Mouse (Mus musculus) spleen, embryonic (tissue): ENCODE data around the gene C530025M09Rik.

Source experiments
- CTCF ChIA-PET: fragments of 350-600 bp; sonication (Branson Sonifier 250); formaldehyde crosslinking; loops from one replicate; lab custom pipeline; 2022; lab: Charles Lee

The C530025M09Rik gene

DNA sequence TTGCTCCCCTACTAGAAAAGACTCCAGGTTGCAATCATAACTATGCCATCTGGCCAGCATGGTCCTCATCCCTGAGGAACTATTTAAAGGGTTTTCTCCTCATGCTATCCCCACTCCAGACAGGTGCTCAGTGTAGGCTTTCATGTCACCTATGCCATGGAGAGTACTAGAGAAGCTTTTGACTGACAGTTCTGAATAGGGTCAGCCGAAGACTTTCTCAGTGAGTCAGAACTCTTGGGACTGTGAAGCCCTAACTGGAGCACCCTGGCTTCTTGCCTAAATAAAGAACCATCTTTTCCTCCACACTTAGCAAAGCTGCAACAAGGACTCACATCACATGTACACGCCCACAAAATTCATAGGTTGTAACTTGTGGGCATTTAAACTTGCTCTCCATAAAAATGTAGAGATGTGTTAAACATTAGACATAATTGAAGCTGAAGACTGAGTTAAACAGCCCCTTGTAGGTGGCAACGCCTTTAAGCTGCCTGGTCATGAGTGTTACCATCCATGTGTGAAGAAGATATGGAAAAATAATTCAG lies 26.3 kb downstream of the C530025M09Rik start:
- CTCF ChIA-PET: no interaction called here

- CTCF ChIA-PET: no interaction called here
Observed at GRCm38 (mm10) chr2:149798613-149799012, 32.4 kb downstream of the C530025M09Rik start.
